Mouse (Mus musculus) monocyte, adult 2 months (primary cell): ENCODE results near the gene Hs3st1.

Experiments used
- DNase-seq, 2 experiments: peaks; one replicate each; pipeline ENCODE4 v3.0.0; 2022; ENCODE audit warnings: low spot score in 2 of 2, low read depth in 1 of 2

Hs3st1 gene

GRCm38 (mm10) chr5:39643924-39644826 is 111.1 kb downstream of the Hs3st1 start:
- peak; percentile 8 to 12 for DNase-seq

DNA sequence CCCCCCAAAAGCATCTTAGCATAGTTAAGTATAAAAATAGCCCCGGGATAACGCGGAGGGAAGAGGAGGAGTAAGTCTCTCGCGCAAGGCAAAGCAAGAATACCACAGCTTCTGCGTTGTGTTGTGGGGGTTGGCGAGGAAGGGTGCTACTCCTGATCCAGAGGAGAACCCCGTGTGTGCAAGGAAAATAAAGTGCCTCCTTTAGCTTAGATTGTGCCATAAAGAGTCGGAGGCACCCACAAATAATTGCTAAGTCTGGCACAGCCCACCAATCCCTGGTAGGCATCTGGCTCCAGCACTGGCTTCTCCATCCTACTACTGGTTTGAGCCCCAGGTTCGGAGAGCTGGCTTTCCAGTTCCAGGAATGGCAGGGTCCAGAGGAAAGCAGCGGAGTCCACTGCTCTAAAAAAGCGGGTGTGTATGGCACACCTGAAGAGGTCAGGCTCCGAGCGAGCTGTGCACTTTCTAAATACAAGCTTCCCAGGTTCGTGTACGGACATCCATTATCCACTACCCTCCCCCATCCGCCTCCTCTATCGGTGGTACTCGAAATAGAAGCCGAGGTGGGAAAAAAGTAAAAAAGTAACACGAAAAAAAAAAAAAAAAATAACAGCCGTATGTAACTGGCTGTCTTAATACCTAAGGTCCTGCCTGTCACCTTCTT is 111.9 kb downstream of the Hs3st1 start:
- no peak for DNase-seq

GRCm38 (mm10) chr5:39642222-39642770 is 113.0 kb downstream of the Hs3st1 start:
- no peak for DNase-seq

GRCm38 (mm10) chr5:39639438-39640177 is 115.7 kb downstream of the Hs3st1 start:
- DNase-seq, result no peak

DNA sequence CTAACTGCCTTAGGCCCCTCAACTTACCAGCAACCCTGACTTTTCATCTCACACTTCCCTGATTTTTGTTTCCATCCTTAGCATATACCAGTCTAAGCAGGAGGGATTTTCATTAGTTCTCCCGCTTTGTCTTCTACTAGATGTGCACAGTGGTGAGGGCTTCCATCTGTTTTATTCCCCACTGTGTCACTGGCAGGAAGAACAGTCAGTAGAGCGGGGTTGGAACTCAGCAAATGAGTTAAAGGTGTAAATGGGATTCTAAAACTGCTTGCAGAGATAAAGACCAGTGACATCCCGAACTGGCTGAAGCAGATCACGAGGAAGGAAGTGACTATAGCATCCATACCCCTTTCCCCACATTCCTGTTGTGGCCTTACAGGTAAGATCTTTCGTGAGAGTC is 116.3 kb downstream of the Hs3st1 start:
- no peak for DNase-seq

GRCm38 (mm10) chr5:39637874-39638273 is 117.4 kb downstream of the Hs3st1 start:
- no peak for DNase-seq

- no peak for DNase-seq
These were observed 119.2 kb downstream of the Hs3st1 start for GRCm38 (mm10) chr5:39636090-39636489.

GRCm38 (mm10) chr5:39634300-39635047 is 120.8 kb downstream of the Hs3st1 start:
- no peak for DNase-seq

DNA sequence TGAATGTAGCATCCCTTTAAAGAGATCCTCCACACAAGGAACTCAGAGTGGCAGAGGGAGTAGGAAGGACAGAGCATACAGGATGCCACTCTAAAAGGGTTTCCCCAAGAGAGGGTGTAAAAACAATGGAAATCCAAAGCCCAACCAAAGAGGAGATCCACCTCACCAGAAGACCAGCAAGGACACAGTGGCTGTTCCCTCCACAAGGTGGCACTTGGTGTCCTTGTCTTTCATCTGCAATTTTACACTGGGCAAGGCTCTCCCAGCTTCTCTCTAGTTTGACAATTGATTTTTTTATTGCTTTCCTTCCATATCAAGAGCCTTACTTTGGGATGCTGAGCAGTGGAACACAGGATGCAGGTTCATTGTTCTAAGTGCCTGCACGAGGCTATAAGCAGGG is 122.1 kb downstream of the Hs3st1 start:
- DNase-seq, result no peak

GRCm38 (mm10) chr5:39630841-39631240 is 124.4 kb downstream of the Hs3st1 start:
- DNase-seq, result no peak

- DNase-seq, result no peak
These were observed 130.2 kb downstream of the Hs3st1 start for GRCm38 (mm10) chr5:39625037-39625473.

- DNase-seq, result no peak
These were observed 131.1 kb downstream of the Hs3st1 start for GRCm38 (mm10) chr5:39624218-39624590.

DNA sequence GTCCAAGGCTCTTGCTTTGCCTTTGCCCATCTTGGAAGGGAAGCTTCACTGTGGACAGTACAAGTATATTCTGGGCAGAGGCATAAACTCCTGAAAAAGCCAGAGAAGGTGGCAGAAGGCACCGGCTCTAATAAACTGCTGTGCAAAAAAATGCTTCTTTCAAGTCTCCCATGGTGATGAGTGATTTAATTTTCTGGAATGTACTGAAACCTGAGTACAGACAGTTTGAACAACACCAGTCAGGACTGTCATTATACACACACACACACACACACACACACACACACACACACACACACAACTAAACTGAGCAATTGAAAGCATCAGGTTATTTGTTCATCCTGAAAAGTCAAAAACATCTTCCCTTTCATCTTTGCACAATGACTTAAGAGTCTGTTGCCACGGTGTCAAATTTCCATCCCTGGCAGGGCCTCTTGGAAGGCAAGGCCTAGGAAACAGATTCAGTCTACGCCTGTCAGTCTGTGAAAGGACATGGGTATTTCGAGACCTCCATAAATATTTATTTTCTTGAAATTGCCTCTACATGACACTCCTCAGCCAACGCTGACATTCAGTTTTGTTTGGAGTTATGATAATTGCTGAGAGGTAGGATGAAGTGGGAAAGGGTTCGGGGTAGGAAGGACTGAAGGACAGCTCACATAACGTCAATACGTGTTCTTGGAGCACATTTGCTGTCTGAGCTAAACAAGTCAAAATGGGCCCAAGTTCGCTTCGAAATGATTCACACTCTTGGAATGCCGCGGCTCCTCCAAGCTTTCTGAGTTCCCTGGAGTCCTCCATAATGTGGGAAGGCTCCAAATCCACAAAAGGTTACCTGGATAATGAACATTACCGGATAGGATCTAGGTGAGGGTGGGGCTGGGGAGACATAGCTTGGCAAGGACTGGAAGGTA is 131.7 kb downstream of the Hs3st1 start:
- no peak for DNase-seq

DNA sequence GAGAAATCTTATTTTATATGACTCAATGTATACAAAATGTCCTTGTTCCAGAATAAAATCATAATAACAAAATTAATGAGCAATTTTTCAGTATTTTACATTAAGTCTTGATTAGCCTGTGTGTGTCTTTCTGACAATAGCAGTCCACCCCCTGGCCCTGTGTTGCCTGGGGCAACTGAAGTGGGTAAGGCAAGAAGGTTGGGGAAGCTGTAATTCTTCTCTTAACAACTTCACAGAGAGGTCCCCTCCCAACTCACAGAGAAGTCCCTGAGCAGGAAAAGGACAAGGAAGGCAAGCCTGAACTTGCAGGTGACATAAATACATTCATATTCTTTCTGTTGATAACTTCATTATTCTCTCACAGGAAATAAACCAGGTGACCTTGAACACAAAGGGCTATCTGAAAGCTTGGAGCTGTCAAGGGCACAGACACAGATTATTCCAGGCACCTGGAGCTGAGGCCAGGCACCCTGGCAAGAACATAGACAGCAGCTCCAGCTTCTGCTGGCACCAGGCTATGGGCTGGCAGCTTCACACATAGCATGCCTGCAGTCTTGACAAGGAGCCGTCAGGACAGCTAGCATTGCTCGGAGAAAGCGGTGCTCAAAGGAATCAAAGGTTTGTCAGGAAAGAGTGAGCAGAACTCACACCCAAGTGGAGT is 134.9 kb downstream of the Hs3st1 start:
- DNase-seq, result no peak

GRCm38 (mm10) chr5:39617354-39617977 is 137.8 kb downstream of the Hs3st1 start:
- DNase-seq, result no peak

DNA sequence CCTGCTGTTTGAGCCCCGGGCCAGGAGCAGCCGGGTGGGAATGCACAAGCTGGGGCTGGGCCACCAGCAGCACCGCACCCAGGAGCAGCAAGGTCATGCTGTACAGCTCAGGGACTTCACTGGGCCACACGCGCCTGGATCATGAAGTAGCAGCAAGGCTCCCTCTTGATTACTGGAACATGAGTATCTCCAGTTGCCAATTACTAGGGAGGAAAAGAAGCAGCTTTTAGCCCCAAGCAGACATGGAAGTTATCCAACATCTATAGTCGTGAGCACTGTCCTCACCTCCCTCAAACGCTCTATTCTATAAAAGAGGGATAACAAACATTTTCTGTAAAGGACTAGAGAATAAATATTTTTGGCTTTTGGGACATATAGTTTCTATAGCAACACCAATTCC is 140.1 kb downstream of the Hs3st1 start:
- no peak for DNase-seq

DNA sequence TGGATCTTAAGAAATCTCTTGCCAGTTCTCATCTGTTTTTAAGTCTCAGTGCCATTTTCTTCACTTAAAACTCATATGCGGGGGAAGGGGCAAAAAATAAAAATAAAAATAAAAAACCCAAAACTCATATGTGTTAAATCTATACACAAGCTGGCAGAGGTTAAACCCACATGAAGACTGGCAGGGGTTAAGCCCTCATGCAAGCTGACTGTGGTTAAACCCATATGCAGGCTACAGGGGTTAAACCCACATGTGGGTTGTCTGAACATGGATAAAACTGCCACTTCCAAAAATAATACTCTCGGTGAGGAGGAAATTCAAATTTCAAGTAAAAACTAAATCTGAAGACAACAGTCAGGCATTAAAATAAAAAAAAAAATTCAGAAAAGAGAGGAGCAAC is 141.7 kb downstream of the Hs3st1 start:
- no peak for DNase-seq

GRCm38 (mm10) chr5:39612240-39612639 is 143.0 kb downstream of the Hs3st1 start:
- no peak for DNase-seq

DNA sequence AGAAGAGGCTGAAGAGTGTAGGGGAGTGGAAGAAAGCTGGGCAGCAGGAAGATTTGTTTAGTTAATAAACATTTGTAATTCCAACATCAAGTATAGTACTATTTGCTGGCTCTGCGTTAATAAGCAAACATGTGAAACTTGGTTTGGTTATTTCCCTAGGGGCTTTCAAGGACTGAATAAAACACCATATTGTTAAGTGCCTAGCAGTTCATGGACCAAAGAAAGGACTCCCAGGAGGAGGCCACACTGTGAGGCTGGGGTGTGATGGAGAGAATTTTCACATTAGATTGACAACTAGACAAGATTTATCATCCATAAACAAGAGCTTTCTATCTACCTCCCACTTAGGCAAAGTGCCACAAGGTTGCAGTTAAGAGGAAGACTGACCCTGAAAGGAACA is 147.0 kb downstream of the Hs3st1 start:
- no peak for DNase-seq
